Mouse (Mus musculus) left cerebral cortex, postnatal 36 days (tissue): Measurements from ENCODE around the gene Dkc1. TPM values are rescaled to one million over a fixed set of nuclear protein-coding genes. Genes with fewer than 3 reads are reported as not detected.
"Not testable (repeated sequence)": the region's sequence is repeated elsewhere in the genome, so short reads cannot be mapped to it uniquely, and the experiment has no call there.

Source experiments
- DNase-seq, 2 experiments: peaks; one replicate each; pipeline ENCODE4 v3.0.0; 2021 to 2022; ENCODE audit warnings: low spot score in 2 of 2, mixed read lengths in 1 of 2
- intact Hi-C: fragments of 180-260 bp; cut with DNase I; formaldehyde crosslinking; loops from one replicate; pipeline ENCODE4 v1.15.1; 2025
- total RNA-seq, 2 experiments: library from RNA; stranded (reverse); gene quantifications; 2 replicates each; pipeline ENCODE4 v1.2.3; 2021

The Dkc1 gene
- total RNA-seq, 2 experiments from 2014 or later: 33.4 to 37.6 TPM

DNA sequence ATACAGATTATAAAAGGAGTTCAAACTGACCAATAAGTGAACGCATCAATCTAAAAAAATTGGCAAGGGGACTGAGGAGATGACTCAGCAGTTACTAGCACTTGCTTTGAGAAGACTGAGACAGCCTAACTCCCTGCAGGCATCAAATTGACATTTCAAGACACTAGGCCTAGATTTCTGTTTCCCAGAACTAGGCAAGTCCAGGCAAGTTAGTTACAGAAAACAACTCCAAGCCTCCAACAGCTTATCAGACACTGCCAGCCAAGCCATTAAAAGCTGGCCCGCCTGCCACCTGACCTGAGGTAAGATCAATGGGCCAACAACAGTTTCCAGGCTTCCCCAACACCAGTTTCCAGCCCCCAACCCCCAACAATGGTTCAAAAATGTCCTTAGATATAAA, 42.1 kb downstream of the Dkc1 start:
- intact Hi-C loops: no loop called here
- no peak for DNase-seq

DNA sequence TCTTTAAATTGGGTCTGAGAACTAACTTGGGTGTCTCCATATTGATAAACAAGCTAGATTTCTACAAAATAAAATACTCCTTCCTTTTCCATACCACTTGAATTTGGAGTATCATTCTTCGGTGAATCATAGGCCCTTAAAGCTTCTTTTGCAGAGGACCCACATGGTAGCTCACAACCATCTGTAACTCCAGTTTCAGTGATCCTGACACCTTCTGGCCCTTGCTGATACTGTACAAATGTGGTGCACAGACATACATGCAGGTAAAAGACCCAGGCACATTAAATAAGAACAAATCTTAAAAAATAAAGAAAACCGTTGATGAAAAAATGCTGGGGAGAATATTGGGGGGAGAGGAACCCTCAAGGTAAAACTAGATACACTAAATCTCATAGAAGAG, 42.5 kb downstream of the Dkc1 start:
- DNase-seq: no peak
- intact Hi-C loops: no loop called here

DNA sequence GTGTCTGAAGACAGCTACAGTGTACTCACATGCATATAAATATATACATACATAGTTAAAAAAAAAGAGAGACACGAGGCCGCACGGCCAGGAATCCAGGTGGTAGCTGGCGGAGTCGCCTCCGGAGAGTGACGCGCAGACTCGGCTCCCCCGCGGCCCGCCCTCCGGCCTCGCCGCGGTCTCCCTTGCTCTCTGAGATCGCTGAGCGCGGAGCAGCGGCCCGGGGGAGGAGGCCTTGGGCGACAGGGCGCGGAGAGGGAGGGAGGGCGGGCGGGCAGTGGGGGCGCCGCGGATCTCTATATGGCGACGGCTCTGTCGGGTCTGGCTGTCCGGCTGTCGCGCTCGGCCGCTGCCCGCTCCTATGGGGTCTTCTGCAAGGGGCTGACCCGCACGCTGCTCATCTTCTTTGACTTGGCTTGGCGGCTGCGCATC, 47.5 kb downstream of the Dkc1 start:
- intact Hi-C loops: not testable (repeated sequence)
- DNase-seq: peak in 1 of 2 experiments; percentile 6

DNA sequence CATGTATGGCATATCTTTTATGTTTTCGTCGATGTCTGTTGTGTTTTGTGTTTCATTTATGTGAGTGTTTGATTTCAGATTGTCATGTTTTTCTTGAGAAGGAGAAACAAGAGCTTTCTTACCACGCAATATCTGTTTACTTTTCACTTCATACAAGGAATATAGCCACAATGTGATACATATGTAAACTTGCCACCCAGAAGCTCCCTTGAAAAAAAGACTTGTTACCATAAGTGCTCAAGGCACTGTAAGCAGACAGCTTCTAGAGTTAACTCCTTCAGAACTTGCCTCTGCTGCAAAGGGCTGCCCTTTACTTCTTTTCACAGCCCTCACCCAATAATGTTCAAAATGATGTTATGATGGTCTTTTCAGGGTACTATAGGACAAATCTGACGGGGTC, 52.8 kb downstream of the Dkc1 start:
- DNase-seq: no peak
- intact Hi-C loops: no loop called here

DNA sequence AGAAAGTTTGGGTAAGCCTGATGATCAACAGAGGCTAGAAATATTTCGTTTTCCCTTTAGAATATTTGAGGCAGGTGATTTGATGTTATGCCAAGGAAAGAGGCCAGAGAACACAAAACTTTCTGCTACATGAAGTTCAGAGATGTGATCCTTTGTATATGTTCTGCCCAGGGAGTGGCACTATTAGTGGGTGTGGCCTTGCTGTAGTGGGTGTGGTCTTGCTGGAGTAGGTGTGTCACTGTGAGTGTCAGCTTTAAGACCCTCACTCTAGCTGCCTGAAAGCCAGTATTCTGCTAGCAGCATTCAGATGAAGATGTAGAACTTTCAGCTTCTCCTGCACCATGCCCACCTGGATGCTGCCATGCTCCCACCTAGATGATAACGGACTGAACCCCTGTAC, 54.6 kb downstream of the Dkc1 start:
- intact Hi-C loops: no loop called here
- DNase-seq: no peak

DNA sequence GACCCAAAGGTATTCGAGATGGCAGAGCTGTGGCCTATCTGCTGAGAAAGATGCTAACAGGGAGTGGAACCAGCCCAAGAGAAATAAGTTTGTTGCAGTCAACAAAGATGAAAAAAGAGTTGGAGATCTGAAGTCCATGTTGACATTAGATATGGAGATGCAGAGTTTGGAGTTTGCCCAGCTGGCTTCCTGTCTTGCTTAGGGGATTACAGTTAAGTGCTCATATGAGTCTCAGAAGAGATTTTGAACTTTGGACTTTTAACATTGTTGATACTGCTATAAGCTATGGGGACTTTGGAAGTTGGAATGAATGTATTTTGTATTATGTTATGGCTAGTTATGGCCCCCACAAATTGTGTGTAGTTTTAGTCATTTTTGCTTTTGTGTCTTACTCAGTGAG, 56.6 kb downstream of the Dkc1 start:
- DNase-seq: no peak
- intact Hi-C loops: no loop called here

DNA sequence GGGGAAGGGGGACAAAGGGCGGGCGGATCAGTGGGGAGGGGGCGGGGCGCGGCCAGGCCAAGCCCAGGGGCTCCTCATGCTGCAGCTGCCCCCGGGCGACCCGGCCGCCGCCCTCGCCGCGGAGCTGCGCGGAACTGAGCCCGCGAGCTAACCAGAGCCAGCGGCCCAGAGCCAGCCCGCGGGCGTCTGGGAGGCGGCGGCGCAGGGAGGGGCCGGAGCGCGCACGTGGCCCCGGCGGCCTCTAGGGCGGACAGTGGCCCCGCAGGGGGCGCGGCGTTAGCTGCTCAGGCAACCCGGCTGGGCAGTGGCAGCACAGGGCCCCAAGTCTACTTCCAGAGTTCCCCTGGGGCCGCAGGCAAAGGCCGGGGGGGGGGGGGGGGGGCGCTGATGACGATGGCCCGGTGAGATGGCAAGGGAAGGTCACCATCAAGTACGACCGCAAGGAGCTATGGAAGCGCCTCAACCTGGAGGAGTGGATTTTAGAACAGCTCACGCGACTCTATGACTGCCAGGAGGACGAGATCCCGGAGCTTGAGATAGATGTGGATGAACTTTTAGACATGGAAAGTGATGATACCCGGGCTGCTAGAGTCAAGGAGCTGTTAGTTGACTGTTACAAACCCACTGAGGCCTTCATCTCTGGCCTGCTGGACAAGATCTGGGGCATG, 60.1 kb downstream of the Dkc1 start:
- DNase-seq: peak in 1 of 2 experiments; percentile 6
- intact Hi-C loops: no loop called here

Other genes starting within 250 kb of the Dkc1 start
- 1 to 10 TPM; 1.5 to 2.5 TPM for gene Gab3, start 10.4 kb upstream of the Dkc1 start, total RNA-seq
- 10 to 100 TPM; 31.8 to 33.9 TPM for gene Mpp1, start 35.2 kb downstream of the Dkc1 start, total RNA-seq
- gene Smim9, start 67.9 kb downstream of the Dkc1 start, total RNA-seq: not detected